33 mouse cellular contexts compared by ENCODE assay signal in the genomic region with DNA sequence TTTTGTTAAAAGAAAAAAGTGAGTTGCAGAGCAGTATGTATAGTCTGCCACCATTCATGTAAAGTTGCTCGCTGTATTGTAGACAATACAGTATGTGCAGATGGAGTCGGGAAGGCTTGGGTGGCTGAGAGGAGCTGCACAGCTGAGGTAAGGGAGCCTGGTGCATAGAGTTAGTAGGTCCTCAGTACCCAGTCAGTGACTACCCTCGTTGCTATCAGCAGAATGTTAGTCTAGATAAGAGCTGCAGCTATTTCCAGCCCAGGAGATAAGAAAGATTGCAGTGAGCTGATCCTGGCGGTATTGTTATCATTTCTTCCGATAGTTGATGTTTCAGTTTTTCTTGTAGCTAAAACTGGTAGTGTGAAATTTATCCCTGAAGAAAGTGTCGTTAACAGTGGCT. TPM values are rescaled to one million over a fixed set of nuclear protein-coding genes. Genes with fewer than 3 reads are reported as not detected.
DNase-seq lines count a peak whose midpoint lies in the region; ATAC-seq and TF ChIP-seq lines count a peak whose summit lies in the region.
"Had no signal": no experiment of that assay in that cellular context is flagged by ENCODE, and none has a peak within 500 bp of the region (broad histone marks: within the 10 kb centered on the region; RNA-seq: fewer than 3 reads in every experiment).

No protein-coding gene starts in this region.

- H3K27ac ChIP-seq in heart, embryonic 10.5 days, result no peak overlapping the region
- no peak overlapping the region for H3K27ac ChIP-seq in heart, embryonic 11.5 days (ENCODE audit: low read depth, low read length)
- H3K27ac ChIP-seq in liver, embryonic 12.5 days, result peak overlapping the region; percentile 53
- H3K27ac ChIP-seq in liver, postnatal 0 days (ENCODE audit: low read depth), result no peak overlapping the region
- H3K27ac ChIP-seq: embryonic facial prominence, embryonic 10.5 days; embryonic facial prominence, embryonic 15.5 days; forebrain, embryonic 12.5 days; hindbrain, embryonic 10.5 days; hindbrain, postnatal 0 days; limb, embryonic 12.5 days; macrophage; midbrain, embryonic 10.5 days; midbrain, embryonic 15.5 days; neural tube, embryonic 15.5 days had no signal

- peak; percentile 39; the same call in 1 of the 2 replicates for TF ChIP-seq EP300 in liver, postnatal 0 days (IDR thresholded peaks at IDR 0.05; ENCODE audit: low read depth)

- no peak for ATAC-seq in heart, embryonic 11.5 days (replicated peaks; ENCODE audit: insufficient number of reproducible peaks, low FRiP score, low TSS enrichment)
- ATAC-seq in G1E (ENCODE audit: extremely low read depth, insufficient number of reproducible peaks, low FRiP score, poor library complexity, severe bottlenecking), result peak; percentile 98
- peak; percentile 90 for ATAC-seq in liver, embryonic 12.5 days
- ATAC-seq in liver, postnatal 0 days, result no peak
- ATAC-seq: forebrain, postnatal 0 days; hindbrain, postnatal 0 days; midbrain, embryonic 15.5 days had no signal

- H3K4me3 ChIP-seq in heart, embryonic 10.5 days, result no peak overlapping the region
- H3K4me3 ChIP-seq in heart, embryonic 11.5 days (ENCODE audit: low read depth, low read length), result no peak overlapping the region
- H3K4me3 ChIP-seq in G1E (ENCODE audit: low read depth, low read length), result peak overlapping the region; percentile 21; the same call in 1 of the 2 replicates
- no peak overlapping the region for H3K4me3 ChIP-seq in liver, embryonic 12.5 days
- H3K4me3 ChIP-seq in liver, postnatal 0 days (ENCODE audit: low read depth, low read length), result no peak overlapping the region
- H3K4me3 ChIP-seq: embryonic facial prominence, embryonic 10.5 days; embryonic facial prominence, embryonic 15.5 days; forebrain, embryonic 12.5 days; hindbrain, embryonic 10.5 days; limb, embryonic 12.5 days; midbrain, embryonic 10.5 days; midbrain, embryonic 15.5 days; neural tube, embryonic 15.5 days had no signal

- H3K9ac ChIP-seq in heart, embryonic 11.5 days (ENCODE audit: low read depth, low read length), result no peak overlapping the region
- H3K9ac ChIP-seq in liver, embryonic 12.5 days, result no peak overlapping the region
- H3K9ac ChIP-seq in liver, postnatal 0 days (replicated peaks), result no peak overlapping the region
- H3K9ac ChIP-seq: embryonic facial prominence, embryonic 15.5 days; forebrain, embryonic 12.5 days; forebrain, postnatal 0 days; limb, embryonic 12.5 days; midbrain, embryonic 15.5 days; neural tube, embryonic 15.5 days had no signal

- no peaks in the 10 kb centered on the region for H3K9me3 ChIP-seq in heart, embryonic 10.5 days
- H3K9me3 ChIP-seq in heart, embryonic 11.5 days (replicated peaks; ENCODE audit: control insufficient read depth, low read length), result no peaks in the 10 kb centered on the region
- H3K9me3 ChIP-seq in G1E (replicated peaks), result no peaks in the 10 kb centered on the region
- no peaks in the 10 kb centered on the region for H3K9me3 ChIP-seq in liver, embryonic 12.5 days (replicated peaks)
- no peaks in the 10 kb centered on the region for H3K9me3 ChIP-seq in liver, postnatal 0 days (ENCODE audit: low read length)
- H3K9me3 ChIP-seq: embryonic facial prominence, embryonic 10.5 days; embryonic facial prominence, embryonic 15.5 days; forebrain, embryonic 12.5 days; hindbrain, embryonic 10.5 days; limb, embryonic 12.5 days; midbrain, embryonic 10.5 days; midbrain, embryonic 15.5 days; neural tube, embryonic 15.5 days had no signal

- H3K27me3 ChIP-seq in heart, embryonic 10.5 days (ENCODE audit: insufficient read depth, poor library complexity, severe bottlenecking), result no peaks in the 10 kb centered on the region
- no peaks in the 10 kb centered on the region for H3K27me3 ChIP-seq in heart, embryonic 11.5 days (ENCODE audit: control insufficient read depth, insufficient read depth, low read length)
- H3K27me3 ChIP-seq in G1E (ENCODE audit: insufficient read depth, low read length), result no peaks in the 10 kb centered on the region
- H3K27me3 ChIP-seq in liver, embryonic 12.5 days (replicated peaks), result no peaks in the 10 kb centered on the region
- no peaks in the 10 kb centered on the region for H3K27me3 ChIP-seq in liver, postnatal 0 days (ENCODE audit: insufficient read depth, low read length)
- H3K27me3 ChIP-seq: embryonic facial prominence, embryonic 15.5 days; forebrain, embryonic 12.5 days; limb, embryonic 12.5 days; midbrain, embryonic 15.5 days; neural tube, embryonic 15.5 days had no signal

- TF ChIP-seq CTCF in G1E (IDR thresholded peaks at IDR 0.05; ENCODE audit: low read depth, low read length), result no peak
- TF ChIP-seq CTCF in liver, postnatal 0 days (IDR thresholded peaks at IDR 0.05; ENCODE audit: low read depth), result no peak

- H3K4me1 ChIP-seq in heart, embryonic 10.5 days, result peaks cover 17% of the 10 kb centered on the region; the same call in 1 of the 2 replicates
- H3K4me1 ChIP-seq in heart, embryonic 11.5 days (ENCODE audit: control insufficient read depth, insufficient read depth, low read length), result peaks cover 6% of the 10 kb centered on the region; the same call in 1 of the 2 replicates
- peaks cover 54% of the 10 kb centered on the region for H3K4me1 ChIP-seq in G1E (ENCODE audit: insufficient read depth, low read depth, low read length)
- peaks cover 30% of the 10 kb centered on the region for H3K4me1 ChIP-seq in liver, embryonic 12.5 days
- no peaks in the 10 kb centered on the region for H3K4me1 ChIP-seq in liver, postnatal 0 days (ENCODE audit: insufficient read depth)
- H3K4me1 ChIP-seq: embryonic facial prominence, embryonic 10.5 days; forebrain, embryonic 12.5 days; hindbrain, embryonic 10.5 days; midbrain, embryonic 10.5 days had no signal

- peak; percentile 67 for DNase-seq in heart, embryonic 10.5 days (ENCODE audit: low spot score)
- DNase-seq in G1E (ENCODE audit: low spot score), result peak; percentile 74
- DNase-seq in liver, postnatal 0 days, result no peak
- no peak for DNase-seq in frontal cortex, postnatal 25 days (ENCODE audit: low spot score in 2 of 2)
- no peak for DNase-seq in urinary bladder, postnatal 4 days (ENCODE audit: low spot score in 2 of 2)
- DNase-seq in spleen, adult 12 weeks (ENCODE audit: low spot score), result no peak
- DNase-seq: adrenal gland, adult 2 months; adrenal gland, postnatal 36 days; cerebellum, adult 2 months; cerebellum, postnatal 25 days; forebrain, postnatal 0 days; gastrocnemius, postnatal 25 days; heart, adult 18-20 months; heart, postnatal 14 days; kidney, adult 11 months; kidney, postnatal 14 days; layer of hippocampus, adult 9-11 months; lung, adult 2 months; lung, postnatal 10 days; right cerebral cortex, postnatal 25 days; spleen, adult 18-20 months had no signal

- 24% methylated on average over 6 of the region's 6 CpGs for WGBS in heart, embryonic 10.5 days
- WGBS in heart, embryonic 11.5 days (ENCODE audit: insufficient replicate concordance), result 23% methylated on average over 6 of the region's 6 CpGs
- 21% methylated on average over 6 of the region's 6 CpGs for WGBS in liver, embryonic 12.5 days (ENCODE audit: insufficient replicate concordance)
- 34% methylated on average over 6 of the region's 6 CpGs for whole genome bisulfite sequencing in liver, postnatal 0 days (ENCODE audit: insufficient replicate concordance)

- no peak overlapping the region for H3K4me2 ChIP-seq in heart, embryonic 11.5 days
- H3K4me2 ChIP-seq in liver, embryonic 12.5 days, result no peak overlapping the region
- no peak overlapping the region for H3K4me2 ChIP-seq in liver, postnatal 0 days (ENCODE audit: low read depth, low read length)
- H3K4me2 ChIP-seq: embryonic facial prominence, embryonic 15.5 days; forebrain, embryonic 12.5 days; limb, embryonic 12.5 days; midbrain, embryonic 15.5 days; neural tube, embryonic 15.5 days had no signal

- peaks cover 5% of the 10 kb centered on the region for H3K36me3 ChIP-seq in heart, embryonic 10.5 days
- H3K36me3 ChIP-seq in heart, embryonic 11.5 days (ENCODE audit: control insufficient read depth, insufficient read depth, low read length), result peaks cover 3% of the 10 kb centered on the region; the same call in 1 of the 2 replicates
- H3K36me3 ChIP-seq in G1E (replicated peaks), result peaks cover 61% of the 10 kb centered on the region
- peaks cover 32% of the 10 kb centered on the region for H3K36me3 ChIP-seq in liver, embryonic 12.5 days
- peaks cover 18% of the 10 kb centered on the region; the same call in 1 of the 2 replicates for H3K36me3 ChIP-seq in liver, postnatal 0 days (replicated peaks; ENCODE audit: insufficient read depth, low read length)

RNA-seq across cellular contexts. Expression of a gene that starts 12.2 kb away (rescaled TPM):
- 11.2 and 13.9 TPM in 2 replicates for polyA plus RNA-seq in heart, embryonic 10.5 days (2016; fragmentation: Nextera tagmentation; extraction: Ambion mirVana)
- polyA plus RNA-seq in heart, embryonic 11.5 days (2014; fragmentation: Nextera tagmentation; extraction: Ambion mirVana), result 12.4 and 16.4 TPM in 2 replicates
- total RNA-seq in G1E (2014; fragmentation: Nextera tagmentation), result 68.8 and 89.5 TPM in 2 replicates
- total RNA-seq in G1E (2017), result 29.5 and 31.7 TPM in 2 replicates
- polyA plus RNA-seq in G1E (2012), result 1.4 and 1.6 TPM in 2 replicates
- 12.1 and 13.6 TPM in 2 replicates for polyA plus RNA-seq in liver, embryonic 12.5 days (2016; fragmentation: Nextera tagmentation; extraction: Ambion mirVana)
- polyA plus RNA-seq in liver, postnatal 0 days (2015; fragmentation: Nextera tagmentation; extraction: Ambion mirVana), result 10.9 and 11.9 TPM in 2 replicates

RNA-seq across cellular contexts. Expression of a gene that starts 20.5 kb away (rescaled TPM):
- 1.1 TPM in 2 replicates for polyA plus RNA-seq in heart, embryonic 10.5 days (2016; fragmentation: Nextera tagmentation; extraction: Ambion mirVana)
- polyA plus RNA-seq in heart, embryonic 11.5 days (2014; fragmentation: Nextera tagmentation; extraction: Ambion mirVana), result 1.2 TPM in 2 replicates
- total RNA-seq in G1E (2014; fragmentation: Nextera tagmentation) (not detected in 2 replicates), G1E (2017) (0.16 TPM in 1 of 2 replicates, not detected in the other)
- polyA plus RNA-seq in G1E (2012), result not detected in 2 replicates
- 0.35 and 0.49 TPM in 2 replicates for polyA plus RNA-seq in liver, embryonic 12.5 days (2016; fragmentation: Nextera tagmentation; extraction: Ambion mirVana)
- 0.09 and 0.14 TPM in 2 replicates for polyA plus RNA-seq in liver, postnatal 0 days (2015; fragmentation: Nextera tagmentation; extraction: Ambion mirVana)
- total RNA-seq: gastrocnemius, postnatal 25 days had no signal
- polyA plus RNA-seq: lung, adult 2 months had no signal

Comparison
In these comparisons a context has a peak if more than half of its experiments do, and no peak if none do; other contexts are left out.
1. ATAC-seq: peak in G1E (single experiment) and liver, embryonic 12.5 days (single experiment); none in heart, embryonic 11.5 days (single experiment) and liver, postnatal 0 days (single experiment).
2. DNase-seq: peak in heart, embryonic 10.5 days (single experiment) and G1E (single experiment); none in liver, postnatal 0 days (single experiment), frontal cortex, postnatal 25 days (0 of 2), urinary bladder, postnatal 4 days (0 of 2) and spleen, adult 12 weeks (single experiment).